Mouse (Mus musculus) megakaryocyte, embryonic 14.5 days (primary cell): Measurements from ENCODE around the gene Pnmt. TPM values are rescaled to one million over a fixed set of nuclear protein-coding genes. Genes with fewer than 3 reads are reported as not detected.

Source experiments
- H3K27me3 ChIP-seq: replicated peaks from 2 replicates; pipeline ENCODE3; 2012; ENCODE audit warnings: inconsistent platforms
- H3K36me3 ChIP-seq: replicated peaks from 2 replicates; pipeline ENCODE3; 2012; ENCODE audit warnings: low read length, inconsistent platforms, mixed read lengths
- H3K4me1 ChIP-seq: 2 replicates; pipeline ENCODE4 v1.6.1; 2012; ENCODE audit warnings: inconsistent platforms
- H3K4me3 ChIP-seq: replicated peaks from 2 replicates; pipeline ENCODE3; 2012; ENCODE audit warnings: moderate library complexity, mild to moderate bottlenecking, inconsistent platforms
- H3K9me3 ChIP-seq: 2 replicates; pipeline ENCODE4 v1.6.1; 2012; ENCODE audit warnings: inconsistent platforms
- FLI1 ChIP-seq: IDR thresholded peaks from 2 replicates; pipeline ENCODE4 v1.6.1; 2012; ENCODE audit warnings: low read length, inconsistent platforms, mixed read lengths
- GATA1 ChIP-seq: IDR thresholded peaks from 3 replicates; pipeline ENCODE4 v1.6.1; 2012; ENCODE audit warnings: mixed read lengths, low read length, inconsistent platforms, borderline replicate concordance
- polyA plus RNA-seq: library from polyadenylated mRNA; stranded (reverse); fragments of >175 nt; gene quantifications from 2 replicates; pipeline ENCODE4 v1.2.3, GENCODE M21; 2012; ENCODE audit warnings: low replicate concordance; ENCODE audit not compliant: insufficient read depth

The Pnmt gene
- polyA plus RNA-seq, 1 experiment = not detected

- no peak for TF ChIP-seq FLI1
- no peak overlapping the region for H3K4me3 ChIP-seq
Measured at GRCm38 (mm10) chr11:98435723-98436122, 49.5 kb downstream of the Pnmt start.

GRCm38 (mm10) chr11:98437441-98437840 lies 51.2 kb downstream of the Pnmt start:
- H3K4me3 ChIP-seq = peak overlapping the region; percentile 0

More at GRCm38 (mm10) chr11:98435723-98436122, 49.5 kb downstream of the Pnmt start:
- Histone ChIP-seq H3K36me3 (peaks cover 13% of the 10 kb centered on the region), H3K27me3 (peaks cover 49% of the 10 kb centered on the region), H3K9me3 (no peaks in the 10 kb centered on the region), H3K4me1 (peaks cover 25% of the 10 kb centered on the region)

More at GRCm38 (mm10) chr11:98437441-98437840, 51.2 kb downstream of the Pnmt start:
- no peak for TF ChIP-seq FLI1
- no peak for TF ChIP-seq GATA1
- Histone ChIP-seq H3K27me3 (peaks cover 35% of the 10 kb centered on the region), H3K9me3 (peaks cover 6% of the 10 kb centered on the region; the same call in 1 of the 2 replicates), H3K4me1 (peaks cover 25% of the 10 kb centered on the region), H3K36me3 (peaks cover 13% of the 10 kb centered on the region)

Other genes starting within 250 kb of the Pnmt start
- gene Fbxl20, start 236.0 kb upstream of the Pnmt start, polyA plus RNA-seq = 4.7 and 7.1 TPM in 2 replicates
- 6.4 and 8.2 TPM in 2 replicates for gene Med1, start 193.2 kb upstream of the Pnmt start, polyA plus RNA-seq
- 5.5 and 6.0 TPM in 2 replicates for gene Cdk12, start 183.4 kb upstream of the Pnmt start, polyA plus RNA-seq
- not detected in 2 replicates for gene Neurod2, start 56.8 kb upstream of the Pnmt start, polyA plus RNA-seq
- 0.34 TPM in 1 of 2 replicates, not detected in the other for gene Ppp1r1b, start 38.0 kb upstream of the Pnmt start, polyA plus RNA-seq
- 23.5 and 70.4 TPM in 2 replicates for gene Stard3, start 28.1 kb upstream of the Pnmt start, polyA plus RNA-seq
- gene Tcap, start 2.6 kb upstream of the Pnmt start, polyA plus RNA-seq = 0.82 TPM in 1 of 2 replicates, not detected in the other
- 8.5 and 10.4 TPM in 2 replicates for gene Pgap3, start 14.0 kb downstream of the Pnmt start, polyA plus RNA-seq
- gene Erbb2, start 26.0 kb downstream of the Pnmt start, polyA plus RNA-seq = 0.04 TPM in 1 of 2 replicates, not detected in the other
- gene Mien1, start 52.5 kb downstream of the Pnmt start, polyA plus RNA-seq = 9.6 and 89.1 TPM in 2 replicates
- not detected in 2 replicates for gene Grb7, start 59.9 kb downstream of the Pnmt start, polyA plus RNA-seq
- 0.47 TPM in 1 of 2 replicates, not detected in the other for gene Ikzf3, start 159.6 kb downstream of the Pnmt start, polyA plus RNA-seq
- gene Zpbp2, start 164.6 kb downstream of the Pnmt start, polyA plus RNA-seq = 0.08 TPM in 1 of 2 replicates, not detected in the other
- 106 and 188 TPM in 2 replicates for gene Ormdl3, start 200.9 kb downstream of the Pnmt start, polyA plus RNA-seq
- gene Lrrc3c, start 211.8 kb downstream of the Pnmt start, polyA plus RNA-seq = not detected in 2 replicates
- not detected in 2 replicates for gene Gm12355, start 239.2 kb downstream of the Pnmt start, polyA plus RNA-seq
- not detected in 2 replicates for gene Gsdma3, start 239.9 kb downstream of the Pnmt start, polyA plus RNA-seq